Mouse (Mus musculus): Measurements from ENCODE around the gene 5730480H06Rik. TPM values are rescaled to one million over a fixed set of nuclear protein-coding genes. Genes with fewer than 3 reads are reported as not detected.

Gene 5730480H06Rik
- polyA plus RNA-seq, 1 experiment from 2014 or later: 35.3 TPM

GRCm38 (mm10) chr5:48460221-48460620 is 132.5 kb downstream of the 5730480H06Rik start:
- H3K4me3 ChIP-seq (ENCODE audit: low read depth, low read length): no peak overlapping the region
- DNase-seq (ENCODE audit: low spot score) (no peak), ATAC-seq (replicated peaks; ENCODE audit: insufficient number of reproducible peaks, low FRiP score, low TSS enrichment, low read depth) (no peak)
- H3K9me3 ChIP-seq (replicated peaks; ENCODE audit: control insufficient read depth, low read length): no peaks in the 10 kb centered on the region
- WGBS: 79% methylated on average over 2 of the region's 2 CpGs
- H3K27ac ChIP-seq (replicated peaks; ENCODE audit: low read depth, low read length): no peak overlapping the region
- H3K9ac ChIP-seq (replicated peaks; ENCODE audit: low read length): no peak overlapping the region
- no peak overlapping the region for H3K4me2 ChIP-seq (ENCODE audit: low read depth, low read length)
- H3K36me3 ChIP-seq (replicated peaks; ENCODE audit: control insufficient read depth, insufficient read depth, low read depth, low read length): no peaks in the 10 kb centered on the region
- no peaks in the 10 kb centered on the region for H3K27me3 ChIP-seq (ENCODE audit: control insufficient read depth, insufficient read depth, low read length)
- H3K4me1 ChIP-seq (ENCODE audit: control insufficient read depth, insufficient read depth, low read length): no peaks in the 10 kb centered on the region

Measured in embryonic facial prominence, embryonic 11.5 days (tissue).